Mouse (Mus musculus) G1E (cell line): ENCODE measurements around the gene Tnrc6c.

ENCODE experiments used
- CTCF ChIP-seq: IDR thresholded peaks from 2 replicates; pipeline ENCODE4 v1.5.1; 2012; ENCODE audit warnings: low read depth, low read length, inconsistent platforms, mixed read lengths
- GATA1 ChIP-seq: IDR thresholded peaks from 2 replicates; pipeline ENCODE4 v1.6.1; 2012; ENCODE audit warnings: borderline replicate concordance, low read length, inconsistent platforms, mixed read lengths
- TAL1 ChIP-seq: conservative IDR thresholded peaks from 2 replicates; pipeline ENCODE4 v1.6.1; 2012; ENCODE audit warnings: low read depth, low read length, inconsistent platforms, mixed read lengths

DNA sequence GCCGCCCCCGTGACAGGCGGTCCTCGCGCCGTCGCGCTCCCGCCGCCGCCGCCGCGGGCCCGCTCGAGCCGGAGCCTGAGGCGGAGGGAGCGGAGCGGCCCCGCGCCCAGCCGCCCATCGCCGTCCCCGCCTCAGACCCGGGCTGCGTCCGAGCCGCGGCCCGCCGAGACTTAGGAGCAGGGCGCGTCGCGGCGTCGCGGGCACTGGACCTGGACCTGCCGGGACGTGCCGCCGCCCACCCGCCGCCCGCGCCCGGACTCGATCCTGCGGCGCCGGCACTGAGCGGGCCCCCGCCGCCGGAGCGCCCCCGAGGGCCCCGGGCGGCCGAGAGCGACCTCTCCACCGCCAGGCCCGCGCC, 824 bp downstream of the Tnrc6c start:
- no peak for TF ChIP-seq CTCF
- TF ChIP-seq TAL1, result no peak
- no peak for TF ChIP-seq GATA1
